Mouse (Mus musculus): ENCODE results near the gene Megf9. TPM values are rescaled to one million over a fixed set of nuclear protein-coding genes. Genes with fewer than 3 reads are reported as not detected.

Megf9 gene
- polyA plus RNA-seq, 1 experiment from 2014 or later: 28.2 TPM

GRCm38 (mm10) chr4:70449668-70450067 lies 85.1 kb downstream of the Megf9 start:
- DNase-seq (ENCODE audit: low spot score): no peak
- H3K27ac ChIP-seq (ENCODE audit: low read depth, low read length): no peak overlapping the region
- H3K4me3 ChIP-seq (ENCODE audit: low read depth, low read length): no peak overlapping the region
- no peaks in the 10 kb centered on the region for H3K27me3 ChIP-seq (ENCODE audit: control insufficient read depth, insufficient read depth, low read length)
- no peak for ATAC-seq (replicated peaks; ENCODE audit: low FRiP score)
- H3K9ac ChIP-seq (ENCODE audit: low read length): no peak overlapping the region
- no peaks in the 10 kb centered on the region for H3K4me1 ChIP-seq (replicated peaks; ENCODE audit: control insufficient read depth, insufficient read depth, low read length)
- 89% methylated on average over 1 of the region's 1 CpGs for WGBS
- H3K4me2 ChIP-seq (ENCODE audit: low read depth, low read length, severe bottlenecking): no peak overlapping the region
- no peaks in the 10 kb centered on the region for H3K36me3 ChIP-seq (ENCODE audit: control insufficient read depth, insufficient read depth, low read length)
- no peaks in the 10 kb centered on the region for H3K9me3 ChIP-seq (ENCODE audit: control insufficient read depth, low read length)

DNA sequence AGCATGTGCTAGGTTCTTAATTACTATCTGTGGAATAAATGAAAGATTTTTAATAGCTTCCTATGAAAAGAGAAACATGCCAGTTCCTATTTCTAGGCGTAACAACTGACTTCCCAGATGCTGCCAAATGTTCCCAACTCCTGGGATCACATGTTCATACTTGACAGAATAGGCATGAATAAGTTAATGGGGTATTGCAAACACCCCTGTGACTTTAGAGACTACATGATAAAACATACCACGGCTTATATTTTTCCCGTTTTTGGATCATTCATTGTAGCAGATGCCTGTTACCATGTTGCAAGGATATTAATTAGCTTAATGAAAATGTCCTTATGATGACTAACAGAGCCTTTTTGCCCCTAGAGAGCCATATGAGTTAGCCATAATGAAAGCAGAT lies 88.0 kb downstream of the Megf9 start:
- no peak overlapping the region for H3K27ac ChIP-seq (ENCODE audit: low read depth, low read length)
- no peaks in the 10 kb centered on the region for H3K27me3 ChIP-seq (ENCODE audit: control insufficient read depth, insufficient read depth, low read length)
- ATAC-seq (replicated peaks; ENCODE audit: low FRiP score) (no peak), DNase-seq (ENCODE audit: low spot score) (no peak)
- H3K9me3 ChIP-seq (ENCODE audit: control insufficient read depth, low read length): no peaks in the 10 kb centered on the region
- H3K4me2 ChIP-seq (ENCODE audit: low read depth, low read length, severe bottlenecking): no peak overlapping the region
- 87% methylated on average over 3 of the region's 3 CpGs for WGBS
- no peak overlapping the region for H3K4me3 ChIP-seq (ENCODE audit: low read depth, low read length)
- no peak overlapping the region for H3K9ac ChIP-seq (ENCODE audit: low read length)
- no peaks in the 10 kb centered on the region for H3K4me1 ChIP-seq (replicated peaks; ENCODE audit: control insufficient read depth, insufficient read depth, low read length)
- no peaks in the 10 kb centered on the region for H3K36me3 ChIP-seq (ENCODE audit: control insufficient read depth, insufficient read depth, low read length)

DNA sequence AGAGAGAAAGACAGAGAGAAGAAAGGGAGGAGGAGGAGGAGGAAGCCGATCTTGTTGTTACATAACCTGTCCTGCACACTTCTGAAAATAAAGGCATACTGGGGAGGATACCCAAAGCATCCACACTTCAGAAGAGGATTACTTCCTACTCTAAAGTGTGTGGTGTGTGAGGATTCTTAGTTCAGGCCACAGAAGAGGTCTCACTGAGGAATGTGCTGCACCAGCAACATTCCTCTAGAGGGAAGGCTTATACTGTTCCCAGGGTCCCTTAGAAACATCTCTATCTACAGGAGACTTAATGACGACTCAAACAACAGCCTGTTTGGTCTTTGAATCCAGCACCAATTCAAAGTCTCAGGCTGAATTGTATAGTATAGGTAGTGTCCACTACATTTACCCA lies 114.6 kb downstream of the Megf9 start:
- Histone ChIP-seq H3K4me3 (ENCODE audit: low read depth, low read length) (no peak overlapping the region), H3K27ac (ENCODE audit: low read depth, low read length) (no peak overlapping the region), H3K4me2 (ENCODE audit: low read depth, low read length, severe bottlenecking) (no peak overlapping the region), H3K9me3 (ENCODE audit: control insufficient read depth, low read length) (no peaks in the 10 kb centered on the region), H3K4me1 (replicated peaks; ENCODE audit: control insufficient read depth, insufficient read depth, low read length) (no peaks in the 10 kb centered on the region), H3K9ac (ENCODE audit: low read length) (no peak overlapping the region), H3K36me3 (ENCODE audit: control insufficient read depth, insufficient read depth, low read length) (no peaks in the 10 kb centered on the region), H3K27me3 (ENCODE audit: control insufficient read depth, insufficient read depth, low read length) (no peaks in the 10 kb centered on the region)
- DNase-seq (ENCODE audit: low spot score) (no peak), ATAC-seq (replicated peaks; ENCODE audit: low FRiP score) (no peak)
- WGBS: 64% methylated on average over 2 of the region's 2 CpGs

GRCm38 (mm10) chr4:70412126-70412525 lies 122.7 kb downstream of the Megf9 start:
- peaks cover 5% of the 10 kb centered on the region; the same call in 1 of the 2 replicates for H3K4me1 ChIP-seq (replicated peaks; ENCODE audit: control insufficient read depth, insufficient read depth, low read length)
- WGBS: 36% methylated on average over 2 of the region's 2 CpGs
- H3K27me3 ChIP-seq (ENCODE audit: control insufficient read depth, insufficient read depth, low read length): no peaks in the 10 kb centered on the region
- peak; percentile 55 for DNase-seq (ENCODE audit: low spot score)
- no peak overlapping the region for H3K27ac ChIP-seq (ENCODE audit: low read depth, low read length)
- no peaks in the 10 kb centered on the region for H3K9me3 ChIP-seq (ENCODE audit: control insufficient read depth, low read length)
- H3K4me2 ChIP-seq (ENCODE audit: low read depth, low read length, severe bottlenecking): no peak overlapping the region
- H3K4me3 ChIP-seq (ENCODE audit: low read depth, low read length): no peak overlapping the region
- H3K36me3 ChIP-seq (ENCODE audit: control insufficient read depth, insufficient read depth, low read length): no peaks in the 10 kb centered on the region
- no peak overlapping the region for H3K9ac ChIP-seq (ENCODE audit: low read length)
- 0 out of 2 replicates have a peak, but pooled peaks have one; percentile 6 for ATAC-seq (replicated peaks; ENCODE audit: low FRiP score)

DNA sequence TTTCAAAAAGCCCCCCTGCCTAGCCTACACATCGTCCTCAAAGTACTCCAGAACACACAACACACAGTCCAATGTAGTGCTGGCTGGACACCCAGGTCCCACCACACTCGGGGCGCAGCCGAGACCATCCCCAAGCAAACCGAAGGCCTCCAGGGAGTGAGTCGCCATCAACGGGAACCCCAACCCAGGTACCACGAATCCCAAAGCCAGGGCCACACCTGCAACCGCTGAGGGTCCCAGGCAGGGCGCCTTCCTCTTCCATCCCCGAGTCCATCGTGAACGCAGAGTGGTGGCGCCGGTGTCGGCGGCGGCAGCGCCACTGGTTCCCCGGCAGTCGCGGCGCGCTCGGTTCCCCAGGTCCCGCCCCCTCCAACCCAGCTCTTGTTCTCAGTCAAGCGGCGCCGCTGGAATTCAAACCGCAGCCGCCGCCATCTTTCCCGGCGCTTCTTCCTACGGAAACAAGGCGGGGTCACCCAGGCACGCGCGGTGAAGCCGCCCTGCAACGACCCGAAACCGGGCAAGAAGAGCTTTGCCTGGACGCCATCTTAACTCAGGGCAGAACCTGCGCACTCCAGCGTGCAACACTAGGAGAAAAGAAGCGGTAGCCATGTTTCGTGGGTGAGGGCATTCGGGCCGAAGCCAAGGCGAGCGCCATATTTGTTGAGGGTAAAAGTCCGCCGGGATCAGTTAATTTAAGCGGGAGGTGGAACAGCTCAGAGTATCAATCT lies 124.6 kb downstream of the Megf9 start, which contains the start of gene Cdk5rap2:
TSS of gene Cdk5rap2 (minus strand) at position 450 of the 728 bp plus-strand sequence.
- Histone ChIP-seq H3K9me3 (ENCODE audit: control insufficient read depth, low read length) (no peaks in the 10 kb centered on the region), H3K27me3 (ENCODE audit: control insufficient read depth, insufficient read depth, low read length) (no peaks in the 10 kb centered on the region), H3K4me1 (replicated peaks; ENCODE audit: control insufficient read depth, insufficient read depth, low read length) (peaks cover 5% of the 10 kb centered on the region; the same call in 1 of the 2 replicates), H3K9ac (ENCODE audit: low read length) (peak within 1 kb of the TSS; percentile 90), H3K36me3 (ENCODE audit: control insufficient read depth, insufficient read depth, low read length) (no peaks in the 10 kb centered on the region), H3K4me2 (ENCODE audit: low read depth, low read length, severe bottlenecking) (peak within 1 kb of the TSS; percentile 49), H3K27ac (ENCODE audit: low read depth, low read length) (peak within 1 kb of the TSS; percentile 75), H3K4me3 (ENCODE audit: low read depth, low read length) (peak within 1 kb of the TSS; percentile 80)
- WGBS: under 1% methylated on average over 55 of the region's 55 CpGs
- DNase-seq (ENCODE audit: low spot score): peak; percentile 97
- peak; percentile 97 for ATAC-seq (replicated peaks; ENCODE audit: low FRiP score)

DNA sequence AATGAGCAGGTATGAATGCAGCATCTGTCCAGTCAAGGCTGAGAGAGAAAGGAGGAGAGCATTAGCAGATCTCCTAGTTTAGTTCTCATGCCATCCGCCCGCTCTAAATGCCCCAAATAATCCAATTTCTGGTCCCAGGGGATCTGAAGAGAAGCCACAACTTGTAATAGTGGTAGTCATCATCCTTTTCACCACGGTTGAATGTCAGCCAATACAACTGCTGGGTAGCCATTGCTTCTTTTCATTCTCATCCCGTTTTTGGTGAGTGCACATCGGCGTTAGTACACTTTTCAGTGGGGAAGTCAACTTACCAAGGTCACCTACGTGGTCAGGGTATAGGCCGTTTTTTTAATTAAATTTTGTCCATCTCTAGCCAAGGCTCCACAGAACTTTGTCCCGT lies 125.3 kb downstream of the Megf9 start:
- H3K27me3 ChIP-seq (ENCODE audit: control insufficient read depth, insufficient read depth, low read length): no peaks in the 10 kb centered on the region
- peak overlapping the region; percentile 49 for H3K4me2 ChIP-seq (ENCODE audit: low read depth, low read length, severe bottlenecking)
- peak overlapping the region; percentile 90 for H3K9ac ChIP-seq (ENCODE audit: low read length)
- H3K4me3 ChIP-seq (ENCODE audit: low read depth, low read length): peak overlapping the region; percentile 80
- no peaks in the 10 kb centered on the region for H3K36me3 ChIP-seq (ENCODE audit: control insufficient read depth, insufficient read depth, low read length)
- no peaks in the 10 kb centered on the region for H3K9me3 ChIP-seq (ENCODE audit: control insufficient read depth, low read length)
- H3K27ac ChIP-seq (ENCODE audit: low read depth, low read length): no peak overlapping the region
- H3K4me1 ChIP-seq (replicated peaks; ENCODE audit: control insufficient read depth, insufficient read depth, low read length): peaks cover 5% of the 10 kb centered on the region; the same call in 1 of the 2 replicates
- 20% methylated on average over 9 of the region's 9 CpGs for WGBS
- ATAC-seq (replicated peaks; ENCODE audit: low FRiP score) (no peak; the same call in 1 of the 2 replicates), DNase-seq (ENCODE audit: low spot score) (no peak)

DNA sequence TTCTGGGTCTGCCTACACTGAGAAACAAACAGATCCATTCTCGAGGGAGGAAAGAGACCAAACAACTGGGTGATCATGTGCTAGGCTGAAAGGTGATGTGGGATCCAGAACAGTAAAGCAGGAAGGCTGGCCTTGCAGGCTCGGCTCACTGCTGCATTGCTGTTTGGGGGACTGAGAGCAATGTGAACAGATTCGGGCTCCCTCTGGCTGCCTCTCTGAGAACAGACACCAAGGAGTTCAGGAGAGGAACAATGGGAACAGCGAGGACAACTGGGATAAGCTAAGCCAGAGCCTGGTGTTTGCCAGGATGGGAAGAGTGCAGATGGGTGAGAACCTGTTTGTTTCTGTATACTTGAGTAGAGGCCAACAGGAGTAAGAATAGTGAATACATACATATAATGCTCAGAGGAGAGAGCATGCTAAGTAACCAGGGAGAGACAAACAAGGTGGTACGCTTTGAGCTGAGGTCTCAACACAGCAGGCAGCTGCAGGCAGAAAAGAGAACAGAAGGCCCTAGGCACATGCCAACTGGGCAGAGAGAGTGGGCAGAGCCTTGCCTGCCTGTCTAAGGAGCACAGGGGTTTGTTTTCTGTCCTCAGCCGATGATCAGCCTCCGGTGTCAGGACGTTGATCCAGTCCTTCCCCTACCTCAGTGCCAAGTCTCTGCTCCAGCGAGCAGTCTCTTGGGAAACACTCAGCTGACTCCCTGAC lies 132.5 kb downstream of the Megf9 start:
- peak; percentile 55 for DNase-seq (ENCODE audit: low spot score)
- Histone ChIP-seq H3K36me3 (ENCODE audit: control insufficient read depth, insufficient read depth, low read length) (no peaks in the 10 kb centered on the region; the same call in 1 of the 2 replicates), H3K4me2 (ENCODE audit: low read depth, low read length, severe bottlenecking) (no peak overlapping the region), H3K9ac (ENCODE audit: low read length) (no peak overlapping the region), H3K27me3 (ENCODE audit: control insufficient read depth, insufficient read depth, low read length) (no peaks in the 10 kb centered on the region), H3K9me3 (ENCODE audit: control insufficient read depth, low read length) (no peaks in the 10 kb centered on the region), H3K4me3 (ENCODE audit: low read depth, low read length) (no peak overlapping the region), H3K27ac (ENCODE audit: low read depth, low read length) (no peak overlapping the region), H3K4me1 (replicated peaks; ENCODE audit: control insufficient read depth, insufficient read depth, low read length) (no peaks in the 10 kb centered on the region)
- 68% methylated on average over 9 of the region's 9 CpGs for WGBS
- ATAC-seq (replicated peaks; ENCODE audit: low FRiP score): peak; percentile 61

GRCm38 (mm10) chr4:70399476-70399875 lies 135.3 kb downstream of the Megf9 start:
- no peak overlapping the region for H3K4me2 ChIP-seq (ENCODE audit: low read depth, low read length, severe bottlenecking)
- no peaks in the 10 kb centered on the region for H3K9me3 ChIP-seq (ENCODE audit: control insufficient read depth, low read length)
- no peak overlapping the region for H3K27ac ChIP-seq (ENCODE audit: low read depth, low read length)
- H3K27me3 ChIP-seq (ENCODE audit: control insufficient read depth, insufficient read depth, low read length): no peaks in the 10 kb centered on the region
- DNase-seq (ENCODE audit: low spot score) (no peak), ATAC-seq (replicated peaks; ENCODE audit: low FRiP score) (no peak)
- no peak overlapping the region for H3K4me3 ChIP-seq (ENCODE audit: low read depth, low read length)
- no peaks in the 10 kb centered on the region; the same call in 1 of the 2 replicates for H3K36me3 ChIP-seq (ENCODE audit: control insufficient read depth, insufficient read depth, low read length)
- H3K9ac ChIP-seq (ENCODE audit: low read length): no peak overlapping the region
- WGBS: 83% methylated on average over 5 of the region's 5 CpGs
- H3K4me1 ChIP-seq (replicated peaks; ENCODE audit: control insufficient read depth, insufficient read depth, low read length): no peaks in the 10 kb centered on the region
